Mouse (Mus musculus): Measurements from ENCODE around the gene Cln5. TPM values are rescaled to one million over a fixed set of nuclear protein-coding genes. Genes with fewer than 3 reads are reported as not detected.

Gene Cln5
- polyA plus RNA-seq, 1 experiment = 11.9 TPM

- Histone ChIP-seq H3K4me1 (ENCODE audit: control insufficient read depth, insufficient read depth, insufficient read length) (no peaks in the 10 kb centered on the region; the same call in 1 of the 2 replicates), H3K4me3 (ENCODE audit: extremely low read depth, insufficient read depth, insufficient read length) (no peak overlapping the region), H3K27me3 (ENCODE audit: control insufficient read depth, insufficient read depth, low read length) (no peaks in the 10 kb centered on the region), H3K27ac (ENCODE audit: insufficient read depth, low read length) (no peak overlapping the region), H3K36me3 (ENCODE audit: control insufficient read depth, insufficient read depth, low read length) (no peaks in the 10 kb centered on the region)
- no peak for DNase-seq (ENCODE audit: low read depth in 1 of 2, low spot score in 2 of 2)
- WGBS = 28% methylated on average over 11 of the region's 11 CpGs
- no peak for TF ChIP-seq CTCF (IDR thresholded peaks at IDR 0.05; ENCODE audit: extremely low read depth, insufficient read depth, insufficient read length, insufficient replicate concordance)
- TF ChIP-seq POLR2A (IDR thresholded peaks at IDR 0.05; ENCODE audit: low read depth, low read length) = no peak
These were observed 21.5 kb upstream of the Cln5 start for GRCm38 (mm10) chr14:103048292-103049086.

- DNase-seq (ENCODE audit: low read depth in 1 of 2, low spot score in 2 of 2) = peak; percentile 68 to 83
These were observed 18.8 kb upstream of the Cln5 start for GRCm38 (mm10) chr14:103051159-103051769.

GRCm38 (mm10) chr14:103054731-103055130 is 15.3 kb upstream of the Cln5 start:
- H3K4me1 ChIP-seq (ENCODE audit: control insufficient read depth, insufficient read depth, insufficient read length) = no peaks in the 10 kb centered on the region
- no peaks in the 10 kb centered on the region for H3K27me3 ChIP-seq (ENCODE audit: control insufficient read depth, insufficient read depth, low read length)
- H3K4me3 ChIP-seq (ENCODE audit: extremely low read depth, insufficient read depth, insufficient read length) = no peak overlapping the region
- whole genome bisulfite sequencing = 92% methylated on average over 13 of the region's 13 CpGs
- DNase-seq (ENCODE audit: low read depth in 1 of 2, low spot score in 2 of 2) = no peak
- no peak for TF ChIP-seq POLR2A (IDR thresholded peaks at IDR 0.05; ENCODE audit: low read depth, low read length)
- no peak for TF ChIP-seq CTCF (IDR thresholded peaks at IDR 0.05; ENCODE audit: extremely low read depth, insufficient read depth, insufficient read length, insufficient replicate concordance)
- no peaks in the 10 kb centered on the region for H3K36me3 ChIP-seq (ENCODE audit: control insufficient read depth, insufficient read depth, low read length)
- no peak overlapping the region for H3K27ac ChIP-seq (ENCODE audit: insufficient read depth, low read length)

More at GRCm38 (mm10) chr14:103051159-103051769, 18.8 kb upstream of the Cln5 start:
- peak; percentile 100 for TF ChIP-seq CTCF (IDR thresholded peaks at IDR 0.05; ENCODE audit: extremely low read depth, insufficient read depth, insufficient read length, insufficient replicate concordance)
- TF ChIP-seq POLR2A (IDR thresholded peaks at IDR 0.05; ENCODE audit: low read depth, low read length) = no peak
- 22% methylated on average over 8 of the region's 8 CpGs for WGBS
- H3K36me3 ChIP-seq (ENCODE audit: control insufficient read depth, insufficient read depth, low read length) = no peaks in the 10 kb centered on the region
- no peaks in the 10 kb centered on the region; the same call in 1 of the 2 replicates for H3K4me1 ChIP-seq (ENCODE audit: control insufficient read depth, insufficient read depth, insufficient read length)
- H3K27me3 ChIP-seq (ENCODE audit: control insufficient read depth, insufficient read depth, low read length) = no peaks in the 10 kb centered on the region
- H3K27ac ChIP-seq (ENCODE audit: insufficient read depth, low read length) = no peak overlapping the region
- H3K4me3 ChIP-seq (ENCODE audit: extremely low read depth, insufficient read depth, insufficient read length) = no peak overlapping the region

DNA sequence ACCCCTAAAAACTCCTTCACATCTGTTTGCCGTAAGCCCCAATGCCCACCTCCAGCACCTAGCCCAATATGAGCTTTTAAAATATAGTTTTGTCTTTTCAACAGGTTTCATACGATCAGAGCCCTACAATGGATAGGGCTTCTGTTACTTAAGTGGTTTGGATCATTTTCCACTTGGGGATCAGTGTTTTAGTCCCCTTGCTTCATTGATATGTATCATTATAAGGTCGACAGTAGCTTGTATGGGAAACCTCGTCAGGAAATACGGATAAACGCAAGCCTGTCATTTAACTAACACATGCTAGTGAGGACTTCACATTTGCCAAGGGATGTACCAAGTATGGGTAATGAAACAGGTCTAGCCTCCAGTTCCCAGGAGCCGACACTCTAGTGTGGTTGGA is 13.4 kb upstream of the Cln5 start:
- no peaks in the 10 kb centered on the region for H3K4me1 ChIP-seq (ENCODE audit: control insufficient read depth, insufficient read depth, insufficient read length)
- H3K36me3 ChIP-seq (ENCODE audit: control insufficient read depth, insufficient read depth, low read length) = no peaks in the 10 kb centered on the region
- H3K4me3 ChIP-seq (ENCODE audit: extremely low read depth, insufficient read depth, insufficient read length) = no peak overlapping the region
- WGBS = 93% methylated on average over 7 of the region's 7 CpGs
- H3K27ac ChIP-seq (ENCODE audit: insufficient read depth, low read length) = no peak overlapping the region
- no peak for DNase-seq (ENCODE audit: low read depth in 1 of 2, low spot score in 2 of 2)
- TF ChIP-seq CTCF (IDR thresholded peaks at IDR 0.05; ENCODE audit: extremely low read depth, insufficient read depth, insufficient read length, insufficient replicate concordance) (no peak), POLR2A (IDR thresholded peaks at IDR 0.05; ENCODE audit: low read depth, low read length) (no peak)
- no peaks in the 10 kb centered on the region; the same call in 1 of the 2 replicates for H3K27me3 ChIP-seq (ENCODE audit: control insufficient read depth, insufficient read depth, low read length)

GRCm38 (mm10) chr14:103058998-103059397 is 11.0 kb upstream of the Cln5 start:
- DNase-seq (ENCODE audit: low read depth in 1 of 2, low spot score in 2 of 2) = no peak
- Histone ChIP-seq H3K27me3 (ENCODE audit: control insufficient read depth, insufficient read depth, low read length) (no peaks in the 10 kb centered on the region; the same call in 1 of the 2 replicates), H3K27ac (ENCODE audit: insufficient read depth, low read length) (no peak overlapping the region), H3K36me3 (ENCODE audit: control insufficient read depth, insufficient read depth, low read length) (no peaks in the 10 kb centered on the region), H3K4me1 (ENCODE audit: control insufficient read depth, insufficient read depth, insufficient read length) (no peaks in the 10 kb centered on the region), H3K4me3 (ENCODE audit: extremely low read depth, insufficient read depth, insufficient read length) (no peak overlapping the region)
- 8% methylated on average over 1 of the region's 1 CpGs for WGBS
- TF ChIP-seq CTCF (IDR thresholded peaks at IDR 0.05; ENCODE audit: extremely low read depth, insufficient read depth, insufficient read length, insufficient replicate concordance) = no peak
- no peak for TF ChIP-seq POLR2A (IDR thresholded peaks at IDR 0.05; ENCODE audit: low read depth, low read length)

GRCm38 (mm10) chr14:103059495-103059894 is 10.5 kb upstream of the Cln5 start:
- no peaks in the 10 kb centered on the region for H3K4me1 ChIP-seq (ENCODE audit: control insufficient read depth, insufficient read depth, insufficient read length)
- H3K4me3 ChIP-seq (ENCODE audit: extremely low read depth, insufficient read depth, insufficient read length) = no peak overlapping the region
- H3K27me3 ChIP-seq (ENCODE audit: control insufficient read depth, insufficient read depth, low read length) = no peaks in the 10 kb centered on the region; the same call in 1 of the 2 replicates
- TF ChIP-seq CTCF (IDR thresholded peaks at IDR 0.05; ENCODE audit: extremely low read depth, insufficient read depth, insufficient read length, insufficient replicate concordance) (no peak), POLR2A (IDR thresholded peaks at IDR 0.05; ENCODE audit: low read depth, low read length) (no peak)
- WGBS = 73% methylated on average over 10 of the region's 10 CpGs
- no peak overlapping the region for H3K27ac ChIP-seq (ENCODE audit: insufficient read depth, low read length)
- no peaks in the 10 kb centered on the region for H3K36me3 ChIP-seq (ENCODE audit: control insufficient read depth, insufficient read depth, low read length)
- no peak for DNase-seq (ENCODE audit: low read depth in 1 of 2, low spot score in 2 of 2)

Data from spleen, adult 2 months (tissue).